Mouse (Mus musculus) mesoderm, embryonic 11.5 days (tissue): ENCODE results near the gene Pus7l.
"Not testable (repeated sequence)": the region's sequence is repeated elsewhere in the genome, so short reads cannot be mapped to it uniquely, and the experiment has no call there.

ENCODE experiments used
- DNase-seq: peaks from one replicate; pipeline ENCODE4 v3.0.0-alpha.2; 2012; ENCODE audit warnings: low read depth, low spot score

Pus7l gene

DNA sequence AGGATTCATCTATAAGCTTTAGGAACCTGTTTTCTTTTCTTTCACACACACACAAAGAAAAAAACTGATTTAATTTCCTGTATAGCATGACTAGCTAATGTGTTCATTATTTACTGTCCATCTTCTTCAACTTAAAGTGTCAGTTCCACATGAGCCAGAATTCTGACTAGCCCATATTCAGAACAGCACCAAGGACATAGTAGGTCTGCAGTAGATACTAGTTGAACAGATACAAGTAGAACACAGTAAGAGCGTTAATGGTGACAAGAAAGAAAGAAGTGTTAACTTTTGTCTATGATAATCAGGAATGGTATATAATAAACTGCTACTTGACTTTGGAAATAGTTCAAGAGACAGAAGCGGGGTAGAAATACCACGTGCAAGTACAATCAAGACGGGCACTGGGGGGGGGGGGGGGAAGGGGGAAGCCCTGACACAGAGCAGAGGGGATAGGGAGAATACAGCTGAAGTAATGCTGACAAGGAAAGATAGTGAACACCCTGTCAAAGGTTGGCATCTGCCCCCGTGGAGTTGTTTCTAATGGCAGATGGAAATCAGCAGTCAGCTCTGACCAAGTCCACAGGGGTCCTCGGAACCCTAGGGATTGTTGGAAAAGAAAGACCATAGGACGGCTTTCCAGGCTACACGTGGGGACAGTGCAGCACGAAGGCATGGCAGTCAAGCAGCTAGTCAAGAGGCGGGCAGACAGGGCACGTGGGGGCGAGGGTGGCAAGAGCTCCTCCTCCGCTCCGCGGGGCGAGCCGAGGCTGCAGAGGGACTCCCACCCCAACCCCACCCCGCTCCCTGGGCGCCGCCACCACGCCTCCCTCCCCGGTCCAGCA, 559 bp downstream of the Pus7l start:
- DNase-seq = no peak

DNA sequence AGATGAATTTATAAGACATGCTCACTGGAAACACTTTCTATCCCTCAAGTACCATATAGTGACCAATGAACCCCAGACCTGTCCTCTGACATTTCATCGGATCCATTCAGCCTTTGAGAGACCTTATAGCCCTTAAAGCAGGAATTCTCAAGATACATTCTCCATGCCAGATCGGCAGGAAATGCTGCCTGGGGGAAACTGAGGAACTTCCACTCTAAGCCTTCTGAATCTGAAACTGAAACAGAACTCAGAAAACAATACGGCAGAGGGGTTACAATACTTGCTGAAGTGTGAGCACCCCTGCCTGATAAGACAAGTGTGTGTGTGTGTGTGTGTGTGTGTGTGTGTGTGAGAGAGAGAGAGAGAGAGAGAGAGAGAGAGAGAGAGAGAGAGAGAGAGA, 4.1 kb downstream of the Pus7l start:
- no peak for DNase-seq

DNA sequence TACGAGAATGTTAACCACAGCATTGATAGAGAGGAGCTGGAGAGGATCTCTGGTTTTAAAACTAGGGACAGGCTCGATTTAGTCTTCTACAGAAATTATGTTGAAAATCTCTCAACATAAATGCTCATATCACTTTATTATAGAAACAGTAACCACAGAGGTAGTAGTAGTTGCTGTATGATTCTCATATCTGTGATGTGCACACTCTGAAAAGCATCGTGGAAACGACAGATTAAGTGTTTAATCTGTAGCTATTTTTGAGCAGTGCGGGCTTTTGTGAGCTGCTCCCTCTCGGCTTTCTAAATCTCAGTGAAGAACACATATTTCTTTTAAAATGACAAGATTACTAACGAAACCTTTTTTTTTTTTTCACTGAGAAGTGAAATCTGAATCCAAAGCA, 7.8 kb downstream of the Pus7l start:
- no peak for DNase-seq

DNA sequence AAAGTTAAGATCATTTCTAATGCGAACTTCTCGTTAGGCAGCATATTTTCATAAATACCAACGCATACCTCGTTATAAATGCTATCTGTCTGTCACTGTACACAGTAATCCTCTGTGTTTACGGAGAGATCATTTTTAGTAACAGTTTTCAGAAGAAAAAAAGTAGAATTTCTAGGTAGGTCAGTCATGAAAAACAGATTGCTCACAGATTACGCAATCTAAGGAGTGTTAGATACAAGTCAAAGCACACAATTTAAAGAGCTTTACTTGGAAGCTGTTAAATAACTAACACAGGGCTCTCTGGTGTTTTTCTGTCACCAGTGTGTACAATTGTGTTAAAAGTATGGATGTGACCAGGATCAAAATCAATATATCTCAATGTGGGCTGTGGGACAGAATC, 10.4 kb downstream of the Pus7l start:
- no peak for DNase-seq

DNA sequence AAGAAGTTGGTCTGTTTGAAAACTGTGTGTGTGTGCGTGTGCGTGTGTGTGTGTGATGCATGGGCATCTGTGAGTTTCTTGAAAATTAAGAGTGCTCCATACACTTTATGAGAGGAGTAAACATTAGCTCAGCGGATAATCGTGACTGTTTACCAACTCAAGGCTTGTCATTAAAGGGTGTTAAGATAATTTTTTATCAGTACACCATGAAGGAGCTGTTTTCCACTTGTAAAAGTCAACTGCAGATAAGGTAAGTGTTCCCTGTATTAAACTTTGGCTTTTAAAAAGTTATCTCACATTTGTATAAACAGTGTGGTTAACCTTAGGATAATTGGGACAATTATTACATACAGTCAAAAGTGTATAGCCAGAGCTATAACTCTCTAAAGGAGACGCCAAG, 11.0 kb downstream of the Pus7l start:
- no peak for DNase-seq

DNA sequence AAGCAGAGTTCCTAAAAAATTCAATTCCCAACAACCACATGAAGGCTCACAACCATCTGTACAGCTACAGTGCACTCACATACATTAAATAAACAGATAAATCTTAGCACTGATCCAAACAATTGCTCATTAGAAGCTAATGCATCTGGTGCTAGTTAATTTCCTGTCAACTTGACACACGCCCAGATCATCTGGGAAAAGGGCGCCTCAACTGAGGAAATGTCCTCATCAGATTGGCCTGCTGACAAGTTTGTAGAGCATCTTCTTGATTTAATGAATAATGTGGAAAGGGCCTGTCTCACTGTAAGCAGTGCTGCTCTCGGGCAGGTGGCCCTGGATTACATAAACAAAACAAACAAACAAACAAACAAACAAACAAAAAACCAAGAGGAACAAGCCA, 12.8 kb downstream of the Pus7l start:
- no peak for DNase-seq

DNA sequence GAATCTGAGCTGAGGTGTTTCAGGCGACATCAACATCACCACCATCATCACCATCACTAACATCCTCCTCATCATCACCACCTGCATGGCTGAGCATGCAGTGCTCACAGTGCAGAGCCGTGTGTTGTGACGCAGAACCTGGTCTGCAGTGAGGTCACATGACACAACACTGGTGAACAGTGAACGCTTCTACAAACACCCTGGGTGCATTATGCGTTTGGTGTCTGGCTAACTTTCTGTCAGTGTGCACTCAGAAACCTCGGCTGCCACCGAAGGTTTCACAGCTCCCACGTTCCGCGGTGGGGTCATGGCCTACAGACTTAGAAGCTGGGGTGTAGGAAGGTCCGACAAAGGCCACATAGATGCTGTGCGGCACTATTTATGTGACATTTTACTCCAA, 18.4 kb downstream of the Pus7l start:
- DNase-seq = no peak

DNA sequence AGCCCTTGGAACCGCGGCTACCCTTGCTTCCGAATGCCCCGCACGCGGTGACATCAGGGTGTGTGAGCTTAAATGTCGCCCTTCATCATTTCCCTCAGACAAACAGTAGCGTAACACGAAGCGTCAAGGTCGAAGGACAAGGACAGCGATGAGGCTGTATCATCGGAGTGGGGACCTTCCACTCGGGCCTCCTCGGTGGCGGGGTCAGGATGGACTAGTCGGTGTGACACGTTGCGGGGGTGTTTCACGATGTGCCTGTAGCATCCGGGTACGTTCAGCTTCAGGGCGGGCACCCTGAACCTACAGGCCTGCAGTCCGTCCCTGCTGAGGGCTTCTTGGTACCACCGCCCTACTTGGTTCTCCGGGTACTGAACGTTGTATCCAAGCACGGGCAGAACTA, 20.1 kb downstream of the Pus7l start:
- DNase-seq = no peak

DNA sequence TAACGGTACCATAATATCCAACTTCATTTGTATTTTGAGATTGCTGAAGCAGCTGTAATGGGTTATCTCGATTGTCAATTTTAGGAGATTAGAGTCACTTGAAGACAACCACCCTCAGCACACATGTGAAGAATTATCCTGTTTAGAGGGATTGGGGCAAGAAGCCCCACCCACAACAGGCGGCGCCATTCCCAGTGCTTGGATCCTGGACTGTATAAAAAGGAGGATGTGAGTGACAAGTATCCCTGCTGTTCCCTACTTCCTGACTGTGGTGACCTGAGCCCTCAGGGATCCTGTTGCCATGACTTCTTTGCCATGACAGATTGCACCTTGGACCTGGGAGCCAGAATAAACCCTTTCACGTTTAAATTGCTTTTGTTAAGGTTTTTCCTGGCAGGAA, 22.4 kb downstream of the Pus7l start:
- DNase-seq = no peak

DNA sequence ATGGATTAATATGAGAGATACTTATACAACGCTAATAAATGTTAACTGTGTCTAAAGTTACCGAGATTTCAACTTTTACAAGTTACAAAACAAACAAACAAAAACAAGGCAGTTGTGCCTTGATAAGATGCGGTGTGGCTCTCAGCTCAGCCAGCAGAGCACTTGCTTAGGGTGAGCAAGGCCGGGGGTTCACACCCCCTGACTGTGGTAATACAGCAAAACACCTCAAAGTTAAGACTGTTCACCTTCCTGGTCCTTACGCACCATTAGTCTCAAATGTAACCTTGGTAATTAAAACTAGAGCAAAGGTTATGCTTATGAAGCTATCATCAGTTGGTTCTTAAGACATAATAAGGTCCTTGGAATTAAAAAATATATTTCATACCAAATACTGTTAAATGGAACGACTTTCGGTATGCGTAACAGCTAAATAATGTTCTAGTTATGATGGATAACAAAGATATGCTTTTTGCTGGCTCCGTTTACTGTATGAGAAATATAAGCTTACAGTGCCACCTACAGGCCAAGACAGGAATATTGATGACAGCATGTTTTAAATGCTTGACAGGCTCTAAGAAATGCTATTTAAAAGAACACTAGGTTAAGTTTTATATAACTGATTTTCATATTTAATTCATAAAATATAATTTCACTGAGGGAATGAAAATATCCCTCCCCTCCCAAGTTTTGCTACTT, 23.0 kb downstream of the Pus7l start:
- peak; percentile 80 for DNase-seq

DNA sequence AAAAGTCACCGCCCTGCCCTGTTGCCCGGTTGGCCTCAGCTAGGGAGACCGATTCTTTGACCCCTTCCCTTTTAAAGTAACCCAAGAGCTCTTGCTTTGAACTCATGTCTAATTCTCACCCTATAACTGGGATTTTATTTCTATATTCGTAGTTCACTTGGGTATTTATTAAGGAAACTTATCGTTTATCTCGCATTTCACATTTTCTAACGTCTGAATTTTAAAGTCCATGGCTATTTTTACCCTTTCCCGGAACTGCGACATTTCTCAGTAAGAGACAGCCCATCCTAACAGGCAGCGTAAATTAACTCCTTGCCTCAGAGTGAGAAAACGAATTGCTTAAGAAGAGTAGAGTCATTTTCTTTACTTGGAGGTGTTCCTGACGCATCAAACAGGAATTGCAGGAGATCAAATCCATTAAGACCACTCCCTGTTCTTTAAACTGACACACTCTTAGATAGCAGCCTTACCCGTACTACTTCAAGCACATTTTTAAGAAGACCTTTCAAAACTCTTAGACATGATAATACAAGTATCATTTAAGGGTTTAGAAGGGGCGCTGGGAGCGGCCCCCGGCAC, 25.3 kb downstream of the Pus7l start:
- no peak for DNase-seq

DNA sequence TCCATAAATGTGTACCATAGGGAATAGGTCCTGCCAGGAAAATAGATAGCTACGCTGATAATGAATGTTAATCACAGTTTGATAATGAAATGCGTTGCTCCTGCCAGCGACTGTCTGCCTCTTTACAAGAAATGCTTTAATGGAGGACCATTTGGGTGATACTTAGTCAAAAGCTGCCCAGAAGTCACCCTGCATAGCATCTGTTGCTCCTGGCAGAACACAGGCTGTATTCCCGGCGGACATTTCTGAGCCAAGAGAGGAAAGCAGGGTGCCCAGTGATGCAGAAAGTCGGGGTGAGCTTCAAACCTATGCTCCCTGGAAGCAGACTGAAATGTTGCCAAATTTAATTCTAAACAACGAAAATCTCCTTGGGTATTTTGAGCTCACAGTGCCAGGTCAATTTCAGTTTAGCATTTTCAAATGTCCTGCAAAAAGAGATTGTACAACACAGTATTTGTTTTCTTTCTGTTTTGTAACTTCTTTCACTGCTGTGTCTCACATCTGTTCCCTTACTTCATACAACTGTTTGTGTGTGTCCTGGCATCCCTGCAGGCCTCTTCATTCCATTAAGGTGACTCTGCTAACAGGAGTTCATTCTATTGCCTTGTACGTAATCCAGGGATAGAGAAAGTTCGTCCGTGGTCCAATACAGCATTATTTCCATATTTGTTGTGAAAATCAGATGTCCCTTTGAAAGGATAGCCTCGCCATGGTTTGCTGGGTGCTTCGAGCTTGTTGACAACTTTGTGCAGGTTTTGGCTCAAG, 39.7 kb downstream of the Pus7l start:
- no peak for DNase-seq

DNA sequence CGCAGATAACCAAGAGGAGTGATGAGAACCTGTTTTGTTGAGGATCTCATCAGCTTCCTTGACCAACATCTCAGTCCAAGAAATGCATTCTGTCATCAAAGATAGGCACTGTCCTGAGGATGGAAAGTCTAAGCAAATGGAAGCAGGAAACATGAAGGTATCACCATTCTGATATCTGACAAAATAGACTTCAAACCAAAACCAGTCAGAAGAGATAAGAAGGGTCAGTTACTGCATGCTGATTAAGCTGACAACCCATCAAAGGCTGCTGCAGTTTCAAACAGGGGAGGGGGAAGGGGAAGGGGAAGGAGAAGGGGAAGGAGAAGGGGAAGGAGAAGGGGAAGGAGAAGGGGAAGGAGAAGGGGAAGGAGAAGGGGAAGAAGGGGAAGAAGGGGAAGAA, 44.1 kb downstream of the Pus7l start:
- DNase-seq = no peak

DNA sequence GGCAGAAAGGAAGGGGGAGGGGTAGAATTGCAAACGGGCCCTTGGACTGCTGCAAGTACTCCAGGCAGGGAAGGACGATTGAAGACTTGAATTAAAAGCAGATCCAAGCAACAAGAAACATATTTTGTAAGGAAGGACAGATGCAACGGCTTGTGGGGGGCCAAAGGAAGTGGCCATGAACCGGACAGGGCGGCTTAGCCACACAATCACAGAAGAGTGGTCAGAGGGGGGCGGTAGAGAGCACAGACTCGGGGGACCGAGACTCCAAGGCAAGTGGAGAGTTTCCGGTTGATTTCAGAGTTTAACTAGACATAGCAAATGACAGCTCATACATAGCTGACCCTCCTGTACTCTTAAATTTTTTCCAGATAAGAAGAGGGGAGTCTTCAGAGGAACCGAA, 47.4 kb downstream of the Pus7l start:
- no peak for DNase-seq

DNA sequence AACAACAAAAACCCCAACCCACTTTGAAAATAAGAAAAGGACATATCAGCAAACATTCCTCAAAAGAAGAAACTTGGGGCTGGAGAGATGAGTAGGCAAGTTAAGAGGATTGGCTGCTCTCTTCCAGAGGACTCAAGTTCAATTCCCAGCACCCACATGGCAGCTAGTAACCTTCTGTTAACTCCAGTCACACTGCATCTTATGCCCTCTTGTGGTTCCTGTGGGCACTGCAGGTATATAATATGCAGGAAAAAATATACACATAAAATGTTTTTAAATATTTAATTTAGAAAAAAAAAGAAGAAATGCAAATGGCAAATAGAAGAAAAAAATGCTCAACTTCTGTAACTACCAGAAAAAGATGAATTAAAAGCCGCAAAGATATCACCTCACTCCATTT, 48.9 kb downstream of the Pus7l start:
- DNase-seq = no peak

DNA sequence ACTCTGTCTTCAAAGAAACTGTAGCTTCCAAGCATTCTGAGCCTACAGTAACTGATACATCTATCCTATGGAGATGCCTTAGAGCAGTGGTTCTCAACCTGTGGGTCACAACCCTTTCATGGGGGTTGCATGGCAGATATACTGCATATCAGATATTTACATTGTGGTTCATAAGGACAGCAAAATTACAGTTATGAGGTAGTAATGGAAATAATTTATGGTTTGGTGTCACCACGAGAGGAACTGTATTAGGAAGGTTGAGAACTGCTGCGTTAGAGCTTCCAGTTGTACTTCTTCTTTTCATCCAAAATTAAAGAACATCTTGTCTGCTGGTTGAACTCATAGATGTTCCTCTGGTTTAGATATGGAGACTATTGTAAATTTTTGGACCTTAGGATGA, 53.9 kb downstream of the Pus7l start:
- no peak for DNase-seq

DNA sequence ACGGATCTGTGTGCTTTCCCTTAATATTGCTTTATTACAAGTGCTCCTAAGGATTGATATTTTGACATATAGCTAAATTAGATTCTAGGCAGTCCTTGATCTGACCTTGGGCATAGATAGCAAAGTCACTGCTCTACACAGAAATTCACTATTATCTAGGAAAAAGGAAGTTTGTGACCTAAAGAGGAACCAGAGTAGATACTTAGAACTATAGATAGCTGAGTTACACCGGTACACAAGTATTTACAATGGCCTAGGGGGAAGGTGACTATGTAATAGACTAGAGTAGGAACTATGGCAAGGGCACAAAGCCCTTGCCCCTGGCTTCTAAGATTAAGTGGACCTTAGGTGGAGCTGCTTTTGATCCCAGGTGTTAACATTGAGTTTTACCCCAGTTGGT, 55.3 kb downstream of the Pus7l start:
- DNase-seq = not testable (repeated sequence)

DNA sequence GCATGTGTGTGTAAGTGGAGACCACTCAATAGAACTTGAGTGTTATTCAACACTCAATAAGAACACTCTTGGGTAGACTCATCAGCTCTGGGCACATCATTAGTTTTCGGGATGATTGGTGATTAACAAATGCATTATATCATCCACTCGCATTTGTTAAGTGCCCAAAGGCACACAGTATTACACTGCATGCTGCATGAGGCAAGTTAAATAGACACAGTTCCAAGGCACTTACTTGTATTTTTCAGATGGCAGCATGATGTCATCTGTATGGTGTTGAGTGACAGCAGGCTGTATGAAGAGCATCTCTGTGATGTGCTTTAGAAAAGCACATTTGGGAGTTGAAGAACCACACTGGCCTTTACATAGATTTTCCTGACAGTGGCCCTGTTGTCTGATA, 60.8 kb downstream of the Pus7l start:
- no peak for DNase-seq

DNA sequence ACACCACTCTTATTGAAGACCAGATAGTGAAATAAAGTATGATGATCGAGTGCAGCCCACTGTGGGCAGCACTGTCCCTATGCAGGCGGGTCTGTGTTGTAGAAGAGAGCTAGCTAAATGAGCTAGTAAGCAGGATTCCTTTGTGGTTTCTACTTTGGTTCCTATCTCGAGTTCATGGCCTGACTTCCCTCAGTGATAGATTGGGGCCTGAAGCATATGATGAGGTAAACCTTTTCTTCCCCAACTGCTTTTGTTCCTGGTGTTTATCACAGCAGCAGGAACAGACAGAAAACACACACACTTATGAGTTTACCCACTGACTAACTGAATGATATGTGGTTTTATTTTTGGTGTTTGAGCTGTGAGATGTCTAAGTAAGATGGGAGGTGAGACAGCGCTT, 62.6 kb downstream of the Pus7l start:
- DNase-seq = no peak

DNA sequence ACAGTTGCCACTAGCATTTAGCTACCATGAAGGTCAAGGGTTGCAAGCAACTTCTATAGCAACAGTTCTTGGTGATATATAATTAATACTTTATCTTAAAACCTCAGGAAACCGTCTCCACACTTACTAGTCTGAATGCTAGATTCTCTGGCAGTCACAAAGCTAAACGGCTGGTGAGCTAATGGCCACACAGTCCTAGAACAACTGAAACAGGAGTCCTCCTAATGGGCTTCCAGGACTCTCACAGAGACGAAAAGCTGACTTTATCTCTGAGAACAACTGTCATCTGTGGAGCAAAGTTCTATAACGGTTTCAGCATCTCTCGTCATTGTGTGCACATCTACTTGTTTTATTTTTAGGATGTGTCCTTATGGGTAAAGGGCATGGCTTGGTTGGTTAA, 63.1 kb downstream of the Pus7l start:
- DNase-seq = no peak

DNA sequence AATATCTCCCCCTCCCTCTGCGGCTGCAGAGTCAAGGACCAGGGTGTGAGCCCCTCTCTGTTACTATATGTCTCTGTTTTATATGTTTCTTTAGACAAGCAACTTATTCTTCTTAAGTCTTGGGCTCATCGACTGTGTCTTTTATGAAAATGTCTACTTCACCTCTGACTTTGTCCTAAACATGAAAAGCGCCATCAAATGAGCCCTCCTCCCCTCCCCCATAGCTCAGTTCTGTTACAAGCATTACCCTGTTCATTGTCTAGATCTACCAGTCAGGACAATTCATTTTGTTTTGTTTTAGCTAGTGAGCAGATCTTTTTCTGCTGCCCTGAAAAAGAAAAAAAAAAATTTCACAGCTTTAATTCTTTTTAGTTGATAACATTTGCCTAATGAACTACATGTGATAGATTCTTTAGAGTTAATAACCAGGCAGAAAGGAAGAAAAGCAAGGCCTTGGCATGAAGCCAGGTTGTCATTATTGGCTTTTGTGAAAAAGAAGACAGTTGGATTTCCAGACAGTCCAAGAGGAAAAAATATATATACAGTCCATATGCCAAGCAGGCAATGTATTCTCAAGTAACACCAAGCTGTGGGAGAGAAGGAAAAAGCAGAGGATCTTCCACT, 63.7 kb downstream of the Pus7l start:
- no peak for DNase-seq

DNA sequence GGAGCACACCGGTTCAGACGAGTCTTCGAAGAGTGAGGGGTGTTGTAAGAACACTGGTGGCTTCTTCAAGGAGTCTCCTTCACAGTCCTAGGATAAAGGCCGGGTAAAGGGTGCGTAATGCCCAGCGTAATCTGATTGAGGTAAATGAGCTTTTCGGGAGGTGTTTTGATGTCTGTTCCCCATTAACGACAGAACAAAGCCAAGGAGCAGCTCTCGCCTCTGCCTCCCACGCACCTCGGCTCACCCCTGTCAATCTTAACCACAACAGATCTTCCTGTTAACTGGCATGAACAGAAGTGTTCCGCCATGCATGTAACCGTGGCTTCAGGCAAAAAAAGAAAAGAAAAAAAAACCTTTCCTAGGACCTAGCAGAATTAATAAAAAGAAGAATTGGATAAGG, 64.6 kb downstream of the Pus7l start:
- no peak for DNase-seq
